Mouse (Mus musculus): ENCODE data around the gene Hp1bp3. TPM values are rescaled to one million over a fixed set of nuclear protein-coding genes. Genes with fewer than 3 reads are reported as not detected.

The Hp1bp3 gene
- polyA plus RNA-seq, 1 experiment from 2014 or later = 78.3 TPM

Other genes with a start within 250 kb of the Hp1bp3 start
- gene Eif4g3, start 223.3 kb upstream of the Hp1bp3 start, polyA plus RNA-seq (2014; fragmentation: Nextera tagmentation; extraction: Ambion mirVana) = 26.2 and 28.3 TPM in 2 replicates
- 0.81 and 0.99 TPM in 2 replicates for gene Sh2d5, start 34.1 kb downstream of the Hp1bp3 start, polyA plus RNA-seq (2014; fragmentation: Nextera tagmentation; extraction: Ambion mirVana)
- gene Kif17, start 34.1 kb downstream of the Hp1bp3 start, polyA plus RNA-seq (2014; fragmentation: Nextera tagmentation; extraction: Ambion mirVana) = 0.34 and 0.58 TPM in 2 replicates
- gene Ddost, start 88.4 kb downstream of the Hp1bp3 start, polyA plus RNA-seq (2014; fragmentation: Nextera tagmentation; extraction: Ambion mirVana) = 276 and 295 TPM in 2 replicates
- 15.6 and 17.0 TPM in 2 replicates for gene Pink1, start 110.0 kb downstream of the Hp1bp3 start, polyA plus RNA-seq (2014; fragmentation: Nextera tagmentation; extraction: Ambion mirVana)
- gene Cda, start 151.7 kb downstream of the Hp1bp3 start, polyA plus RNA-seq (2014; fragmentation: Nextera tagmentation; extraction: Ambion mirVana) = 6.6 and 7.2 TPM in 2 replicates
- gene Fam43b, start 180.2 kb downstream of the Hp1bp3 start, polyA plus RNA-seq (2014; fragmentation: Nextera tagmentation; extraction: Ambion mirVana) = 0.12 and 0.21 TPM in 2 replicates
- 15.1 and 17.9 TPM in 2 replicates for gene Mul1, start 218.4 kb downstream of the Hp1bp3 start, polyA plus RNA-seq (2014; fragmentation: Nextera tagmentation; extraction: Ambion mirVana)
- 2.1 TPM in 2 replicates for gene Camk2n1, start 238.0 kb downstream of the Hp1bp3 start, polyA plus RNA-seq (2014; fragmentation: Nextera tagmentation; extraction: Ambion mirVana)

Measured in liver, embryonic 11.5 days (tissue).